Mouse (Mus musculus): ENCODE data around the gene Npb. TPM values are rescaled to one million over a fixed set of nuclear protein-coding genes. Genes with fewer than 3 reads are reported as not detected.

Npb gene
- total and polyA plus RNA-seq, 2 experiments from 2014 or later = 9.9 TPM; not detected in 1

- ATAC-seq (ENCODE audit: insufficient read depth, low read depth) (peak; percentile 70), DNase-seq (ENCODE audit: low spot score) (peak; percentile 58)
- Histone ChIP-seq H3K4me3 (ENCODE audit: low read depth, low read length) (peak overlapping the region; percentile 90), H3K9ac (replicated peaks; ENCODE audit: low read depth, low read length) (peak overlapping the region; percentile 94), H3K4me2 (ENCODE audit: low read depth, low read length) (peak overlapping the region; percentile 96), H3K27me3 (ENCODE audit: control insufficient read depth, insufficient read depth, low read length) (no peaks in the 10 kb centered on the region), H3K4me1 (ENCODE audit: control insufficient read depth, insufficient read depth) (peaks cover 31% of the 10 kb centered on the region), H3K27ac (ENCODE audit: low read depth) (peak overlapping the region; percentile 89), H3K9me3 (replicated peaks; ENCODE audit: control insufficient read depth, low read length) (no peaks in the 10 kb centered on the region), H3K36me3 (replicated peaks; ENCODE audit: control insufficient read depth, insufficient read depth, low read length) (peaks cover 10% of the 10 kb centered on the region)
- TF ChIP-seq EP300 (IDR thresholded peaks at IDR 0.05; ENCODE audit: low read depth) = no peak
- under 1% methylated on average over 86 of the region's 116 CpGs for WGBS
These were observed 24.6 kb downstream of the Npb start for GRCm38 (mm10) chr11:120632559-120633519.

- peak within 1 kb of the TSS; percentile 89 for H3K27ac ChIP-seq (ENCODE audit: low read depth)
- peaks cover 31% of the 10 kb centered on the region for H3K4me1 ChIP-seq (ENCODE audit: control insufficient read depth, insufficient read depth)
- H3K36me3 ChIP-seq (replicated peaks; ENCODE audit: control insufficient read depth, insufficient read depth, low read length) = peaks cover 8% of the 10 kb centered on the region
- no peak for TF ChIP-seq EP300 (IDR thresholded peaks at IDR 0.05; ENCODE audit: low read depth)
- TF ChIP-seq CTCF (IDR thresholded peaks at IDR 0.05; ENCODE audit: low read depth) = no peak
- H3K27me3 ChIP-seq (ENCODE audit: control insufficient read depth, insufficient read depth, low read length) = no peaks in the 10 kb centered on the region
- peak within 1 kb of the TSS; percentile 94 for H3K9ac ChIP-seq (replicated peaks; ENCODE audit: low read depth, low read length)
- WGBS = 11% methylated on average over 50 of the region's 58 CpGs
- H3K9me3 ChIP-seq (replicated peaks; ENCODE audit: control insufficient read depth, low read length) = no peaks in the 10 kb centered on the region
- peak; percentile 97 for DNase-seq (ENCODE audit: low spot score)
- peak; percentile 91 for ATAC-seq (ENCODE audit: insufficient read depth, low read depth)
- H3K4me2 ChIP-seq (ENCODE audit: low read depth, low read length) = peak within 1 kb of the TSS; percentile 96
- H3K4me3 ChIP-seq (ENCODE audit: low read depth, low read length) = peak within 1 kb of the TSS; percentile 90
These were observed 25.5 kb downstream of the Npb start, which contains the start of gene Mafg for GRCm38 (mm10) chr11:120633520-120634343. TSS of gene Mafg (minus strand) at chr11:120633600.

GRCm38 (mm10) chr11:120634810-120635209 lies 26.5 kb downstream of the Npb start:
- Histone ChIP-seq H3K36me3 (replicated peaks; ENCODE audit: control insufficient read depth, insufficient read depth, low read length) (no peaks in the 10 kb centered on the region), H3K27me3 (ENCODE audit: control insufficient read depth, insufficient read depth, low read length) (no peaks in the 10 kb centered on the region), H3K4me1 (ENCODE audit: control insufficient read depth, insufficient read depth) (peaks cover 26% of the 10 kb centered on the region), H3K27ac (ENCODE audit: low read depth) (no peak overlapping the region), H3K9ac (replicated peaks; ENCODE audit: low read depth, low read length) (no peak overlapping the region), H3K9me3 (replicated peaks; ENCODE audit: control insufficient read depth, low read length) (no peaks in the 10 kb centered on the region), H3K4me3 (ENCODE audit: low read depth, low read length) (no peak overlapping the region), H3K4me2 (ENCODE audit: low read depth, low read length) (no peak overlapping the region)
- TF ChIP-seq EP300 (IDR thresholded peaks at IDR 0.05; ENCODE audit: low read depth) = no peak
- no peak for TF ChIP-seq CTCF (IDR thresholded peaks at IDR 0.05; ENCODE audit: low read depth)
- 85% methylated on average over 5 of the region's 5 CpGs for WGBS
- DNase-seq (ENCODE audit: low spot score) (no peak), ATAC-seq (ENCODE audit: insufficient read depth, low read depth) (no peak)

- no peak overlapping the region for H3K4me3 ChIP-seq (ENCODE audit: low read depth, low read length)
- H3K27ac ChIP-seq (ENCODE audit: low read depth) = no peak overlapping the region
- DNase-seq (ENCODE audit: low spot score) (no peak), ATAC-seq (ENCODE audit: insufficient read depth, low read depth) (no peak)
- H3K9me3 ChIP-seq (replicated peaks; ENCODE audit: control insufficient read depth, low read length) = no peaks in the 10 kb centered on the region
- H3K27me3 ChIP-seq (ENCODE audit: control insufficient read depth, insufficient read depth, low read length) = no peaks in the 10 kb centered on the region
- 51% methylated on average over 9 of the region's 9 CpGs for WGBS
- H3K4me1 ChIP-seq (ENCODE audit: control insufficient read depth, insufficient read depth) = peaks cover 14% of the 10 kb centered on the region
- TF ChIP-seq CTCF (IDR thresholded peaks at IDR 0.05; ENCODE audit: low read depth) (no peak), EP300 (IDR thresholded peaks at IDR 0.05; ENCODE audit: low read depth) (no peak)
- H3K9ac ChIP-seq (replicated peaks; ENCODE audit: low read depth, low read length) = no peak overlapping the region
- H3K36me3 ChIP-seq (replicated peaks; ENCODE audit: control insufficient read depth, insufficient read depth, low read length) = no peaks in the 10 kb centered on the region
- H3K4me2 ChIP-seq (ENCODE audit: low read depth, low read length) = no peak overlapping the region
These were observed 33.0 kb downstream of the Npb start for GRCm38 (mm10) chr11:120641255-120641654.

- H3K9ac ChIP-seq (replicated peaks; ENCODE audit: low read depth, low read length) = no peak overlapping the region
- H3K9me3 ChIP-seq (replicated peaks; ENCODE audit: control insufficient read depth, low read length) = no peaks in the 10 kb centered on the region
- TF ChIP-seq EP300 (IDR thresholded peaks at IDR 0.05; ENCODE audit: low read depth) = no peak
- TF ChIP-seq CTCF (IDR thresholded peaks at IDR 0.05; ENCODE audit: low read depth) = no peak
- H3K27me3 ChIP-seq (ENCODE audit: control insufficient read depth, insufficient read depth, low read length) = no peaks in the 10 kb centered on the region
- H3K4me3 ChIP-seq (ENCODE audit: low read depth, low read length) = no peak overlapping the region
- no peak overlapping the region for H3K27ac ChIP-seq (ENCODE audit: low read depth)
- no peak overlapping the region for H3K4me2 ChIP-seq (ENCODE audit: low read depth, low read length)
- DNase-seq (ENCODE audit: low spot score) = no peak
- ATAC-seq (ENCODE audit: insufficient read depth, low read depth) = no peak
- peaks cover 20% of the 10 kb centered on the region for H3K4me1 ChIP-seq (ENCODE audit: control insufficient read depth, insufficient read depth)
- no peaks in the 10 kb centered on the region for H3K36me3 ChIP-seq (replicated peaks; ENCODE audit: control insufficient read depth, insufficient read depth, low read length)
- 84% methylated on average over 8 of the region's 8 CpGs for WGBS
These were observed 33.6 kb downstream of the Npb start for GRCm38 (mm10) chr11:120641869-120642268.
